Mouse (Mus musculus): ENCODE data around the gene Cmklr1.

DNA sequence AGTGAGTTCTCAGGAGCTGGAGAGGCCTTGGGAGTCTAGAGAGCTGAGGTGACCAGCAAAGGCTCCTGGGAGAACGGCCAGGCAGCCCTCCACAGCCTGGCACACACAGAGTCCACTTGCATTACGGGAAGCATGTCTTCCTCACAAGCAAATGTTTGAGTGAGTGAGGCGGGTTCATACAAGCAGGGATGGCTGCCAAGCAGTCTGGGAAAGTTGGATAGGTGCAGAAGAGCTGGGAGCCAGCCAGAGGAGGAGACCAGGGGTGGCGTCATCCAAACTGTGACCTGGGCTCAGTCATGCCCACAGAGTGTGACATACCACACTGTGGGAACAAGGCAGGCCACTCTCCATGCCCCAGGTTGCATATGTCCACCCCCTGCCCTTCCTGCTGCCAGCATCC, 25.2 kb downstream of the Cmklr1 start:
- TF ChIP-seq CTCF (IDR thresholded peaks at IDR 0.05; ENCODE audit: borderline replicate concordance, insufficient read depth, low read length) (no peak), POLR2A (IDR thresholded peaks at IDR 0.05; ENCODE audit: low read depth, low read length) (no peak)

All from embryonic fibroblast, embryonic 13.5 days (primary cell).